Mouse (Mus musculus): ENCODE measurements around the gene Clk1.
A peak's percentile ranks its signal among the peaks of the same experiment; 100 is the strongest.

Clk1 gene

GRCm38 (mm10) chr1:58423371-58424248 lies at the start of gene Clk1:
Gene Clk1, minus strand, starts transcription at chr1:58424066.
- DNase-seq (ENCODE audit: low spot score in 2 of 2), result peak; percentile 93 to 95

DNA sequence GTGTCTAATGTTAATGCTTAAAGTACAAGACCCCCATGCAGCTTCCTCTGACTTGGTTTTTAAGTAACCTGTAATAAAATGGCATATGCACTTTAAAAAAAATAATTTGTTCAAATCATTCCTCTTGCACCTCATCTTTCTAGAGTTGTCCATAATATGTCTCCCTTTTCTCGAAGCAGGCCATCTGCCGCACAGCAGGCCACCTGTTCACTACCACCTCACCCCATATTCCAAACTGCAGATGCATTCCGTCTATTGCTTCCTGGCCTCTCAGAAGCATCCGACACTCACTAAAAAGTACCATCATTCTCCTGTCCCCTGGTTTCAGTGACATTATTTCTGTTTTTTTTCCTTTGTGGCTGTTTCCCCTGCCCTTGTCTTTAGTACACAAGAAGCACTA lies 41.7 kb upstream of the Clk1 start:
- DNase-seq (ENCODE audit: low spot score in 2 of 2), result no peak

DNA sequence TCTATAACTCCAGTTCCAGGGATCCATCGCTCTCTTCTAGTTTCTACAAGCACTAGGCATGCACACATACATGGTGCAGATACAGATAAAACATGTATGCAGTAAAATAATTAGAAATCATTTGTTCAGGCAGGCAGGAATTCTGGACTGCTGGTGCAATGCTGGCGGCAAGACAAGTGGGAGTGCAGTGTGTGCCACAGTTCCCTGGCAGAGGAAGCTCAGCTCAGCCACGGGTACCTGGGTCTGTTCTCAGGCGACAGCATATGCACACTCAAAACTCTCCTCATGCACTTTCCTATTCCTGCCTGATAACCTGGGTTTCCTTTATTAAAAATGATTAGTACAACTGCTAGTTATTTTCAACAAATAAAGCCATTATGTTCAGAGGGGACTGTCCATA lies 41.2 kb upstream of the Clk1 start:
- no peak for DNase-seq (ENCODE audit: low spot score in 2 of 2)

- no peak for DNase-seq (ENCODE audit: low spot score in 2 of 2)
Observed at GRCm38 (mm10) chr1:58463935-58464334, 40.1 kb upstream of the Clk1 start.

- no peak for DNase-seq (ENCODE audit: low spot score in 2 of 2)
Observed at GRCm38 (mm10) chr1:58460566-58460965, 36.7 kb upstream of the Clk1 start.

- no peak for DNase-seq (ENCODE audit: low spot score in 2 of 2)
Observed at GRCm38 (mm10) chr1:58458867-58459266, 35.0 kb upstream of the Clk1 start.

GRCm38 (mm10) chr1:58458175-58458574 lies 34.3 kb upstream of the Clk1 start:
- DNase-seq (ENCODE audit: low spot score in 2 of 2), result no peak

GRCm38 (mm10) chr1:58454316-58454715 lies 30.4 kb upstream of the Clk1 start:
- no peak for DNase-seq (ENCODE audit: low spot score in 2 of 2)

- no peak for DNase-seq (ENCODE audit: low spot score in 2 of 2)
Observed at GRCm38 (mm10) chr1:58448396-58448795, 24.5 kb upstream of the Clk1 start.

- DNase-seq (ENCODE audit: low spot score in 2 of 2), result no peak
Observed at GRCm38 (mm10) chr1:58447766-58448165, 23.9 kb upstream of the Clk1 start.

DNA sequence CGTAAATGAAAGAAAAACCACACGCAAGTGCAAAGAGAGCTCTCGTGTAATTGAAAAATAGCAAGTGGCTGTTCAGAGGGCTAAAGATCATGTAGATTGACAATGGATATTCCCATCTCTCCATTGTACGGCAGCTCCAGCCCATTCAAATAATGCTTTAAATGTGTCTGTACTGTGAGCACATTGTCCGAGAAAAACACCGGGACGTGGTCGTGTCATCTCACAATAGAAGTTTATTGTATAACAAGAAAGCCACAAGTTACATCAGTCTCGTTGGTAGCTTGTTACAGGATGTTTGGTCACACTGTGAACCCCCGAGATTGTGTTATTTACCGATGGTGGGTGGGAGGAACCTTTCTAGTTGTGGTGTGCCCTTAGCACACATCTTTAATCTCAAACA lies 22.0 kb upstream of the Clk1 start:
- DNase-seq (ENCODE audit: low spot score in 2 of 2), result no peak

DNA sequence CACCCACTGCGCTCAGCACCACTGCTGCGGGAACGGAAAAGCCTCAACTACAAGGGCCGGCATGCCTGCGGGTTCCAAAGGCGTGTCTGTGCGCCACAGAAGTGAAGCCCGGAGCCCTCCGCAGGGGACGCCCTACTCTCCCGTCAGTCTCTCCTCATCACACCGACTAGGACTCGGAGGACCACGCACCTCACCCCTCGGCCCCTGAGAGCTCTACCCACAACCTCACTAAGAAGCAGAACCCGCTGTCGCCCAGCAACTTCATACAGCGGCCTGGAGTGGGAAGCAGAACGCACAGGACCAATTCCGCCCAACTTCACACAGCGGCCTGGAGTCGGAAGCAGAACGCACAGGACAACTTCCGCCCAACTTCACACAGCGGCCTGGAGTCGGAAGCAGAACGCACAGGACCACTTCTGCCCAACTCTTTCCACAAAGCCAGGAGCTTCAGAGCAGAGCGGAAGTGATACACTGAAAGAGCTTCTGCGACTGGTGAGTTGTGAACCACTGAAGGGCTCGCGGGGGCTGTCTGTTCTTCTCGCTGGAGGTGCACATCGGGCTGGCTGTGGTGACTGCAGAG lies 21.4 kb upstream of the Clk1 start, which contains the start of the genes Nif3l1 and Ppil3:
Gene Nif3l1 (plus strand): TSS at position 9 of the 580 bp plus-strand sequence.
Gene Ppil3 (minus strand): TSS at position 344 of the 580 bp plus-strand sequence.
- peak; percentile 76 to 84 for DNase-seq (ENCODE audit: low spot score in 2 of 2)

GRCm38 (mm10) chr1:58444691-58445090 lies 20.8 kb upstream of the Clk1 start:
- DNase-seq (ENCODE audit: low spot score in 2 of 2), result no peak

- DNase-seq (ENCODE audit: low spot score in 2 of 2), result no peak
Observed at GRCm38 (mm10) chr1:58424551-58424950, 685 bp upstream of the Clk1 start.

GRCm38 (mm10) chr1:58422879-58423278 lies 987 bp downstream of the Clk1 start:
- no peak for DNase-seq (ENCODE audit: low spot score in 2 of 2)

DNA sequence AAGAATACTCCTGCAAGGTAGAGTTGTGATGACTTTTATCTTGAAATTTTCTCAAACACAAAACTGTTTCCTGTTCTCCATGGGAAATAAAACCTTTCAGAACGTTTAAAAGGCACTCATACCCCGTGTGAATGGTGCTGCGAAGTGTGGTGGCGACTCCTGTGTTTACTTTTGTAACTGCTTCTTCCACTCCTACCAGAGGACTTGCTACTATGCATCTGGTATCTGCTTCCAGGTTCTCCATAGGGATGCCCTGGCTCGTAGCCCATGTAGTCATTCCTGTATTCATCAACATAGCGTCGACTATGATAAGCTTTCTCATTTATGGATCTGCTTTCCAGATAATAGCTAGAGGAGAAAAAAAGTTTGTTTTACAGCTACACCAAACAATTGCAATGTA lies 2.9 kb downstream of the Clk1 start:
- no peak for DNase-seq (ENCODE audit: low spot score in 2 of 2)

- DNase-seq (ENCODE audit: low spot score in 2 of 2), result no peak
Observed at GRCm38 (mm10) chr1:58420032-58420431, 3.8 kb downstream of the Clk1 start.

GRCm38 (mm10) chr1:58416048-58416447 lies 7.8 kb downstream of the Clk1 start:
- DNase-seq (ENCODE audit: low spot score in 2 of 2), result no peak

- no peak for DNase-seq (ENCODE audit: low spot score in 2 of 2)
Observed at GRCm38 (mm10) chr1:58415442-58415841, 8.4 kb downstream of the Clk1 start.

DNA sequence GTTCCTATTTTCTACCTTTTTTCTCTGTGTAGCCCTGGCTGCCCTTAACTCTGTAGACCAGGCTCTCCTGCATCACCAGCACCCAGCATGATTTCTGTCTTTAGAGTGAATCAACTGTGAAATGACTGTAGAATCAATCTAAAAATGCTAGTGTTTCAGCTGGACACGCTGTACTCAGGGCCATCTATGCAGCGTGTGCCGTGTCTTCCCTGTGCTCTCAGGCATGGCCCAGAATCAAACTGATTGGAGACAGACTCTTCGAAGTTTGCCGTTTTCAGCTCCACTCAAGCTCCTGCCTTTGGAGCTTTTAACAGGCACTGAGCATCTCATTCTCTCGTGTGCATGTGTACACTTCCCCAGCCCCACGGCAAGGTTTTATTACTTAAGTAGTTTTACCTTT lies 13.1 kb downstream of the Clk1 start:
- no peak for DNase-seq (ENCODE audit: low spot score in 2 of 2)

GRCm38 (mm10) chr1:58410198-58410588 lies 13.7 kb downstream of the Clk1 start:
- DNase-seq (ENCODE audit: low spot score in 2 of 2), result no peak

DNA sequence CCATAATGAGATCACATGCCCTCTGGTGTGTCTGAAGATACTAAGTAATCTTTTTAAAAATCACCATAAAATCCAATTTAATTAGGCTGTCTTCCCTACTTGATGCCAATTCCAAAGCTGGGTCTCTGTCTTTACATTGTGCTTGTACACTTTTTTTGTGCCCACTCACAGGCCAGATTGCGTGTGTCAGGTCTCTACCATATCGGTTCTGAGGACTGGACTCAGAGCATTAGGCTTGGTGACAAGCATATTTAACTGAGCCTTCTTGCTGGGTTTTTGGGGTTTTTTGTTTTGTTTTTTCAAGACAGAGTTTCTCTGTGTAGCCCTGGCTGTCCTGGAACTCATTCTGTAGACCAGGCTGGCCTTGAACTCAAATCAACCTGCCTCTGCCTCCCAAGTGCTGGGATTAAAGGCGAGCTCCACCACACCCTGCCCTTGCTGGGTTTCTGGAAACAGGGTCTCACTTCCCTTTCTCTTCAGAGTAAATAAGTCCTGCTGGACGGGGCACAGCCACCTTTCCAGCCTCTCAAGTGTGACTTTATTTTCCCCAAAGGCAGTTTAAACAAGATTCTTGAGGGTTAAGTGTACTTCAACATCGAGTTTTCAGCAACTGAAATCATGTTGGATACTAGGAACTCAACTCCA lies 14.2 kb downstream of the Clk1 start:
- DNase-seq (ENCODE audit: low spot score in 2 of 2), result no peak

- no peak for DNase-seq (ENCODE audit: low spot score in 2 of 2)
Observed at GRCm38 (mm10) chr1:58408141-58408540, 15.7 kb downstream of the Clk1 start.
